Mouse (Mus musculus): Measurements from ENCODE around the gene Rcc1. TPM values are rescaled to one million over a fixed set of nuclear protein-coding genes. Genes with fewer than 3 reads are reported as not detected.
A peak's percentile ranks its signal among the peaks of the same experiment; 100 is the strongest.

Gene Rcc1
- polyA plus RNA-seq, 1 experiment from 2014 or later = 25.6 TPM

DNA sequence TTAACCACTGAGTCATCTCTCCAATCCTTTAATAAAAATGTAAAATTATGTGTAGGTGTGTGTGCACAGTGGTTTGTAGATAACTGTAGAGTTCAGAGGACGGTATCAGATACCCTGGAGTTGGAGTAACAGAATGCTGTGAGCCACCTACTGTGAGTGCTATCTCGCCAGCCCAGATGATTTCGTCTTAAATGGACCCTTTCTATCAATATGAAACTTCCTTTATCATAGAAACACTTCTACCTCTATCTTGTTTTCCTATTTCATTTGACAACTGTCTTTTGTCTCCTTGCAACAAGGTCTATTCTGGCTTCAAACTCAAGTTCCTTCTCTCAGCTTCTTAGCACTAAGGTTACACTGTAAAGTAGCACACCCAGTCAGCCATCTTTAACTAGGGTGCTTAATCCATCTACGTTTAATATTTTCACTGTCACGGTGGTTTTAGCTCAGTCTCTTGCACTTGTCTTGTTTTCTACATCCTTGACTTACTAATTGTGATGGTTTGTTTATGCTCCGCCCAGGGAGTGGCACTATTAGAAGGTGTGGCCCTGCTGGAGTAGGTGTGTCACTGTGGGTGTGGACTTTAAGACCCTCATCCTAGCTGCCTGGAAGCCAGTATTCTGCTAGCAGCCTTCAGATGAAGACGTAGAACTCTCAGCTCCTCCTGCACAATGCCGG, 37.8 kb upstream of the Rcc1 start:
- TF ChIP-seq EP300 (IDR thresholded peaks at IDR 0.05; ENCODE audit: low read depth) (peak; percentile 92), CTCF (IDR thresholded peaks at IDR 0.05; ENCODE audit: low read depth) (no peak)
- H3K27ac ChIP-seq (ENCODE audit: low read depth) = peak overlapping the region; percentile 30
- peaks cover 13% of the 10 kb centered on the region for H3K4me1 ChIP-seq (ENCODE audit: insufficient read depth)
- 70% methylated on average over 8 of the region's 8 CpGs for WGBS (ENCODE audit: insufficient replicate concordance)
- H3K36me3 ChIP-seq (replicated peaks; ENCODE audit: insufficient read depth, low read length) = peaks cover under 1% of the 10 kb centered on the region; the same call in 1 of the 2 replicates
- H3K9ac ChIP-seq (replicated peaks) = no peak overlapping the region
- no peaks in the 10 kb centered on the region for H3K9me3 ChIP-seq (ENCODE audit: low read length)
- H3K4me2 ChIP-seq (ENCODE audit: low read depth, low read length) = peak overlapping the region; percentile 24; the same call in 1 of the 2 replicates
- no peak overlapping the region for H3K4me3 ChIP-seq (ENCODE audit: low read depth, low read length)
- H3K27me3 ChIP-seq (ENCODE audit: insufficient read depth, low read length) = no peaks in the 10 kb centered on the region
- ATAC-seq (peak; percentile 91), DNase-seq (no peak)

DNA sequence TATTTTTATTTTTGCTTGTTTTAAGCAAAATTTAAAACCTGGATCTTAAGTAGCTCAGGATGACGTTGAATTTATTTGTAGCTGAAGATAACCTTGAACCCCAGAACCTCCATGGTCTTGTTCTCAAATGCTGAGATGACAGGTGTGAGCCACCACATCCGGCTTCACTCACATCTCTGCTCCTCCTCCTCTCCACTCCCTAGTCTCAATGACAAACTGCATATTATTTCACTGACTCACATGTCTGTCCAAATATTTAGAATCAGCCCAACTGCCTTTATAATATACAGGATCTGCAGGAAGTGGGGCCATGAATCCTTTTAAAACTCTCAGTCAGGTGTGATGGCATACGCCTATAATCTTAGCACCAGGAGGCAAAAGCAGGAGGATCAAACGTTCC, 35.9 kb upstream of the Rcc1 start:
- H3K27me3 ChIP-seq (ENCODE audit: insufficient read depth, low read length) = no peaks in the 10 kb centered on the region
- WGBS (ENCODE audit: insufficient replicate concordance) = 81% methylated on average over 4 of the region's 4 CpGs
- H3K36me3 ChIP-seq (replicated peaks; ENCODE audit: insufficient read depth, low read length) = peaks cover 9% of the 10 kb centered on the region
- H3K9me3 ChIP-seq (ENCODE audit: low read length) = no peaks in the 10 kb centered on the region
- H3K27ac ChIP-seq (ENCODE audit: low read depth) = no peak overlapping the region
- no peak overlapping the region for H3K9ac ChIP-seq (replicated peaks)
- ATAC-seq = no peak
- TF ChIP-seq EP300 (IDR thresholded peaks at IDR 0.05; ENCODE audit: low read depth) (no peak), CTCF (IDR thresholded peaks at IDR 0.05; ENCODE audit: low read depth) (no peak)
- no peak for DNase-seq
- no peak overlapping the region for H3K4me2 ChIP-seq (ENCODE audit: low read depth, low read length)
- peaks cover 13% of the 10 kb centered on the region; the same call in 1 of the 2 replicates for H3K4me1 ChIP-seq (ENCODE audit: insufficient read depth)
- no peak overlapping the region for H3K4me3 ChIP-seq (ENCODE audit: low read depth, low read length)

- H3K36me3 ChIP-seq (replicated peaks; ENCODE audit: insufficient read depth, low read length) = peaks cover 9% of the 10 kb centered on the region
- 0 out of 2 replicates have a peak overlapping the region, but pooled peaks have one; percentile 16 for H3K9ac ChIP-seq (replicated peaks)
- DNase-seq = no peak
- no peaks in the 10 kb centered on the region for H3K9me3 ChIP-seq (ENCODE audit: low read length)
- 76% methylated on average over 5 of the region's 5 CpGs for WGBS (ENCODE audit: insufficient replicate concordance)
- no peaks in the 10 kb centered on the region for H3K27me3 ChIP-seq (ENCODE audit: insufficient read depth, low read length)
- H3K4me3 ChIP-seq (ENCODE audit: low read depth, low read length) = no peak overlapping the region
- no peak for ATAC-seq
- H3K4me2 ChIP-seq (ENCODE audit: low read depth, low read length) = no peak overlapping the region
- H3K4me1 ChIP-seq (ENCODE audit: insufficient read depth) = peaks cover 13% of the 10 kb centered on the region; the same call in 1 of the 2 replicates
- TF ChIP-seq EP300 (IDR thresholded peaks at IDR 0.05; ENCODE audit: low read depth) (no peak), CTCF (IDR thresholded peaks at IDR 0.05; ENCODE audit: low read depth) (no peak)
- no peak overlapping the region for H3K27ac ChIP-seq (ENCODE audit: low read depth)
Measured at GRCm38 (mm10) chr4:132387617-132388016, 34.2 kb upstream of the Rcc1 start.

DNA sequence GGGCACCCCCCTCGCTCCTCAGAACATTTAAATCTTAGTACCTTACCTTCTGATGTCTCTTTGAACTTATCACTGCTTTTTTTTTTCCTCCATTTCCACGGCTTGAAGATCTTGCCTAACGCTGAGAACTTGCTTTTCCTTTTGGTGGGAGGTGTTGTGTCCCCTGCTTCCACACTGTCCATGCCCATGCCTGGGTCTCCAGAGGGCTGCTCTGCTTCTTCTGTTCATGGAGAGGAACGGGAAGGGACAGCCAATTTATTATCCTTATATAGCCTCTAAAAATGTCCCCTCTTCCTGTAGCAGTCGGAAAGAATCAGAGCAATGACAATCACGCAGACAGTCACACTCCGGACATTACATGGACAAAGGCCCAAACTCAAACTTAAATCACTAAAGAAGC, 33.4 kb upstream of the Rcc1 start:
- ATAC-seq = no peak
- TF ChIP-seq EP300 (IDR thresholded peaks at IDR 0.05; ENCODE audit: low read depth) (no peak), CTCF (IDR thresholded peaks at IDR 0.05; ENCODE audit: low read depth) (no peak)

GRCm38 (mm10) chr4:132385771-132386410, 32.5 kb upstream of the Rcc1 start:
- no peak overlapping the region for H3K9ac ChIP-seq (replicated peaks)
- no peak overlapping the region for H3K4me2 ChIP-seq (ENCODE audit: low read depth, low read length)
- ATAC-seq (no peak), DNase-seq (no peak)
- no peaks in the 10 kb centered on the region for H3K9me3 ChIP-seq (ENCODE audit: low read length)
- H3K36me3 ChIP-seq (replicated peaks; ENCODE audit: insufficient read depth, low read length) = peaks cover 9% of the 10 kb centered on the region
- no peak overlapping the region for H3K27ac ChIP-seq (ENCODE audit: low read depth)
- 88% methylated on average over 8 of the region's 8 CpGs for WGBS (ENCODE audit: insufficient replicate concordance)
- TF ChIP-seq CTCF (IDR thresholded peaks at IDR 0.05; ENCODE audit: low read depth) (no peak), EP300 (IDR thresholded peaks at IDR 0.05; ENCODE audit: low read depth) (no peak)
- H3K4me1 ChIP-seq (ENCODE audit: insufficient read depth) = peaks cover 13% of the 10 kb centered on the region; the same call in 1 of the 2 replicates
- H3K4me3 ChIP-seq (ENCODE audit: low read depth, low read length) = no peak overlapping the region
- no peaks in the 10 kb centered on the region for H3K27me3 ChIP-seq (ENCODE audit: insufficient read depth, low read length)

More for the DNA sequence above, 33.4 kb upstream of the Rcc1 start:
- no peak overlapping the region for H3K4me3 ChIP-seq (ENCODE audit: low read depth, low read length)
- no peak overlapping the region for H3K4me2 ChIP-seq (ENCODE audit: low read depth, low read length)
- H3K9ac ChIP-seq (replicated peaks) = no peak overlapping the region
- WGBS (ENCODE audit: insufficient replicate concordance) = 88% methylated on average over 7 of the region's 7 CpGs
- DNase-seq = no peak
- H3K9me3 ChIP-seq (ENCODE audit: low read length) = no peaks in the 10 kb centered on the region
- H3K36me3 ChIP-seq (replicated peaks; ENCODE audit: insufficient read depth, low read length) = peaks cover 9% of the 10 kb centered on the region
- no peaks in the 10 kb centered on the region for H3K27me3 ChIP-seq (ENCODE audit: insufficient read depth, low read length)
- H3K27ac ChIP-seq (ENCODE audit: low read depth) = no peak overlapping the region
- peaks cover 13% of the 10 kb centered on the region; the same call in 1 of the 2 replicates for H3K4me1 ChIP-seq (ENCODE audit: insufficient read depth)

GRCm38 (mm10) chr4:132383455-132383854, 30.1 kb upstream of the Rcc1 start:
- Histone ChIP-seq H3K9ac (replicated peaks) (no peak overlapping the region), H3K4me1 (ENCODE audit: insufficient read depth) (peaks cover 6% of the 10 kb centered on the region; the same call in 1 of the 2 replicates), H3K4me2 (ENCODE audit: low read depth, low read length) (no peak overlapping the region), H3K36me3 (replicated peaks; ENCODE audit: insufficient read depth, low read length) (peaks cover 9% of the 10 kb centered on the region), H3K27me3 (ENCODE audit: insufficient read depth, low read length) (no peaks in the 10 kb centered on the region), H3K27ac (ENCODE audit: low read depth) (peak overlapping the region; percentile 34; the same call in 1 of the 2 replicates), H3K9me3 (ENCODE audit: low read length) (no peaks in the 10 kb centered on the region), H3K4me3 (ENCODE audit: low read depth, low read length) (no peak overlapping the region)
- 69% methylated on average over 3 of the region's 3 CpGs for WGBS (ENCODE audit: insufficient replicate concordance)
- DNase-seq (no peak), ATAC-seq (no peak)
- no peak for TF ChIP-seq EP300 (IDR thresholded peaks at IDR 0.05; ENCODE audit: low read depth)
- no peak for TF ChIP-seq CTCF (IDR thresholded peaks at IDR 0.05; ENCODE audit: low read depth)
